Mouse (Mus musculus) CH12F3 (cell line): ENCODE data around the gene H1f0.

ENCODE experiments used
- in situ Hi-C: fragments of 300-500 bp; cut with MboI; formaldehyde crosslinking; loops from 2 replicates; pipeline ENCODE4 v1.14.3; 2020; ENCODE audit warnings: low sequenced_read_pairs

The H1f0 gene

DNA sequence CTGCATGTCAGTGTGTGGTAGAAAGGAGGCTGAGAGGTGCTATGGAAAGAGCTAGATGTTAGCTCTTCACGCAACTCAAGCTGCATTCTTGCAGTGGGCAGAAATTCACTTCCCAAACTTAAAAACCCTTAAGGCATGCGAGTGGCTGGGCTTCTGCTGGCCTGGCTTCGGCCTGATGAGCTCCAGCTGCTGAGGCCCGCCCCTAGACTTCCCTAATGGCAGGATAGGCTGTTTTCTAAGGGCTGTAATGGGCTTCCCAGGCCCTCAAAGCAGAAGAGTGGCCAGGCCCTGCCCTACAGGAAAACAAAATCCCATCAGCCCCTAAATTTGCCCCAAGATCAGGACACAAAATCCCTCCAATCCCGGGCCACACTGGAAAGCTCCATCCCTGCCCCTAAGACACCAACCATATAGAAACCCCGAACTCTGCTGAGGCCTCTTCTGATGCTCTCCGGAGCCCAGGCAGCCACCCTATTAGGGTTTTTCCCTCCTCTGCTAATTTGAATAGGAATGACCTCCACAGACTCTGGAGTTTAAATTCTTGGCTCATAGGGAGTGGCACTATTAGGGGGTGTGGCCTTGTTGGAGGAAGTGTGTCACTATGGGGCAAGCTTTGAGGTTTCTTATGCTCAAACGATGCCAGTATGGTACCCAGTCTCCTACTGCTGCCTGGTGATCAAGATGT is 37.0 kb downstream of the H1f0 start:
- in situ Hi-C loops, result no loop called here

DNA sequence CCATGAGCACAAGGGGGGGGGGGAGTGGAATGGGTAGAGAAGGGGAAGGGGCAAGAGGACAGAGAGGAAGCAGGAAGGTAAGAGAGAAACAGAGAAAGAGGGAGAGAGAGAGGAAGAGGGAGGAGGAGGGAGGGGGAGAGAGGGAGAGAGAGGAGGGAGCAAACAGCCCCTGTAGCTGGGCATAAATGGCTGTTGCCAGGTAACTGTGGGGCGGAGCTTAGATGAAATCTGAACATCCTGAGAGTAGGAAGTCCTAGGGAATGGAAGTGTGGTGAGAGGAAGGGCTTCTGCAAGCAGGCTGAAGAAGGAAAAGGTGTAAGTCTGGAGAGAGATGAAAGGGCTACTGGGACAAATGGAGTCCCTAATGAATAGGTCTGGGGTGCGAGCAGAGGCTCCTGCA is 38.0 kb downstream of the H1f0 start:
- in situ Hi-C loops, result no loop called here

DNA sequence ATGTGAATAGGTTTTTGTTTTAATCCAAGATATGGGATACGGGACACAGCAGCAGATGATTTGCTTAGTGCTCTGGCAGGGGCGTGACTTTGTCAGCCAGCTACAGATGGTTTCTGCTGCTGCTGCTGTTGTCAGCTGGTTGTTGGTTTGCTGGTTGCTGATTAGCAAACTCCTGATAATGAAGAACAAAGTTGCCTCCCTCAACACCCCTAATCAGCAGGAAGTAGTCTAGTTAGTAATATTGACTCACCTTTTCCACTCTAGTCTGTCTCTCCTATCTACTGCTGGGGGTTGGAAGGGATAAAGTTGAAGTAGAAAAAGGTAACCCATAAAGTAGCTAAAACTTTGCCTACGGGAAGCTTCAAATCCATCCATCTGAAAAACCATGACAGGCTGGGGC is 39.4 kb downstream of the H1f0 start:
- in situ Hi-C loops, result no loop called here

DNA sequence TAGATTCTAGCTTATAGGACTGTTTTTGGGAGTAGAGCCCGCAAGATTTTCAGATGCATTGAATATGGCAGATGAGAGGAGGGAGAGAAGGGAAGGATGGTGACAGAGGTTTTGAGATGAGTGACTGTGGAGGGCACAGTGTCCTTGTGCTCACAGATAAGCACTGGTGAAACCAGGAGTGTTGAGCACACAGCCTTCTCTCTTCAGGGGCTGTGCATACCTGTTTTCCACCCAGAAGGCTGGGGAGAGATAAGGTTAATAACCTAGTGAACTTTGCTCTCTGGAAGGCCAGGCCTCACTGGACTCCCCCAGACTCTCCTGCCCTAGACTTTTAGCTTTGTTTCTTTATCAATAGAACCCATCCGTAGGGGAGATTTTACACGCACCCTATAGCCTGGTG is 40.2 kb downstream of the H1f0 start:
- in situ Hi-C loops, result no loop called here

- in situ Hi-C loops, result no loop called here
These were observed 43.1 kb downstream of the H1f0 start for GRCm38 (mm10) chr15:79071117-79072039.

- in situ Hi-C loops, result no loop called here
These were observed 45.5 kb downstream of the H1f0 start for GRCm38 (mm10) chr15:79073752-79074151.

DNA sequence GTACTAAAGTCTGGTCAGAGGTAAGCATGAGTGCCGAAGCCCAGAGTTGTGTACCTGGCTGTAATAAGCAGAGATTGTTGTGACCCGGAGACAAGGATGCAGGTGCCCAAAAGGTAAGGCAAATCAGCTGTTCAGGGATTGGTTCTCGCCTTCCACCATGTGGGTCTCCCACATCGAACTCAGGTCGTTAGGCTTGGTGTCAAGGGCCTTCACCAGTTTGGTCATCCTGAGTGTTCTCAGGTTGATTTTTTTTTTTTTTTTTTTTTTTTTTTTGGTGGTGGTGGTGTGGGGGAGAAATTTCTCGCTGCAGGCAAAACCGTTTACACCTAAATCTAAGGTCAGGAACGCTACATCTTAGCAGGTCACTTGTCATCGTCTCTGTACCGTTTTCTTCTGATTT is 46.2 kb downstream of the H1f0 start:
- in situ Hi-C loops, result no loop called here

DNA sequence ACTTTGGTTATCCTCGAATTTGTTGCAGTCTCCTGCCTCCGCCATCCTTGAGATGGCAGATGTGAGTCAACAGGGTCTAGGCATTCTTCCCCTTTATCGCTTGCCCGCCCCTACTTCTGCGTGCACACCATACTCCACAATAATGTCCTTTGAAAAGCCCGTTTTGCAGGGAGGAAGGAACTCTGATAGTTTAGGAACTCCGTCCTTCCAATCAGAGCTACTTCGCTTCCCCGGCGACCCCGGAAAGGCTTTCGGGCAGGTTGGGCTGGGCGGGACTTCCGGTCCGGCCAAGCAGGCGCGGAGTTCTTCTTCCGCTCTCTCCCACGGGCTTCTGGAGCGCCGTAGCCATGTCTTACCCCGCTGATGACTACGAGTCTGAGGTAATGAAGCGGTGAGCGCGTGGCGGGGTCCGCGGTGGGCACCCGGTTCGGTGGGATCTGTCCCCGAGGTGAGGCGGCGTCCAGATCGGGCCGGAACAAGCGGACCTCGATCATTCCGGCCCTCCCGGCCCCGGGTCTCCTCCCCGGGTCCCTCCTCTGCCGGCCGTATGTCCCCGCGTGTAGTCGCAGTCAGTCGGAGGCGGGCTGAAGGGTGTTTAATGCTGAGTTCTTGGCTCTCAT is 46.8 kb downstream of the H1f0 start, which contains the start of gene Eif3l:
Eif3l (plus strand) TSS at position 267 of the 620 bp plus-strand sequence.
- in situ Hi-C loops, result no loop called here

GRCm38 (mm10) chr15:79075658-79076365 is 47.6 kb downstream of the H1f0 start:
- in situ Hi-C loops, result no loop called here

- in situ Hi-C loops, result no loop called here
These were observed 51.3 kb downstream of the H1f0 start for GRCm38 (mm10) chr15:79079567-79079966.
